Mouse (Mus musculus) kidney, adult 18-20 months (tissue): ENCODE data around the gene Cdh23.

Source experiments
- DNase-seq: peaks from one replicate; pipeline ENCODE4 v3.0.0; 2021

Cdh23 gene

DNA sequence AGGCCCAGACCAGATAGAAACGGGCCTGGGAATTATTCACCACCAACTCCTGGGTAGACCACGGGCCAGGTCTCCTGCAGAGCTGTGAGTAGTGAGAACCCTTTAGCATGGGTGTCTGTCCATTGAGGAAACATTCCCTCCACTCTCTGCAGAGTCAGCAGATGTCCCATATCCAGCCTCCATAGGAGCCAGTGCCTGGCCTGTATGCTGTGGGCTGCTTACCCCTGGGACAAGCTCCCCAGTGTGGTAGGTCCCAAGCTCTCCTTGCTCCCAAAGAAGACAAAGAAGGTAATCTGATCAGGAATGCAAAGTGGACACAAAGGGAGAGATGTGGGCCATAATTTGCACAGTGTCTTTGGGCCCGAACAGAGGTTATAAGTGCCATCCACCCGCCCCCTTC is 124.8 kb downstream of the Cdh23 start:
- DNase-seq = no peak

DNA sequence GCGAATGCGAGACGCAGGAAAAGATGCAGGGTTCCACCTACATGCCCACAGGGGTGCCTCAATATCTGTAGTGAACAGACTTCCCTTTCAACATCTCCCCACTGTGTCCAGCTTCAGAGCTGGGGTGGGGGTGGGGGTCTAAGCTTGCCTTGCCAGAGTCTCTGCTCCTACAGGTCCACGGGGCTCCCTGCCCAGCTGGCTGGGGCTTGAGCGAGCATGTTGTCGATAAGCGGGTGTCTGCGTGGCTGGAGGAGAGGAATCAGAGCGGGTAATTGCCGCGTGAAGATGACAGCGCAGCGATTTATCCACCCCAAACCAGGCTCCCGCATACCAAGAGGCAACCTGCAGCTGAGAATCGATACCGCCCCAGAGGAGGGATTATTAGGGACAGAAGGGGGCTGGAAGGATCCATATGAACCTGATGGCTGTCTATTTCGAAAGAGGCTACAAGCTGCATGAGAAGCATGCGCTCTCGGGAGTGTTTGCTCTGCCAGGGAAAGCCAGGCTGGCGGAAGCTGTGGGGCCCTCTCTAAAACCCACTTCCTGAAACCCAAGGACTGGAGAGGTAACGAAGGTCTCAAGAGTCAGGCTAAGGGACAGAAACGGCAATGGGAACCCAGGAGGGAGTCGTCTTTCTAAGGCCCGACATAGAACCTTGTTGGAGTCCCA is 129.8 kb downstream of the Cdh23 start:
- DNase-seq = no peak

- no peak for DNase-seq
These were observed 132.2 kb downstream of the Cdh23 start for GRCm38 (mm10) chr10:60564136-60564535.

- DNase-seq = no peak
These were observed 133.3 kb downstream of the Cdh23 start for GRCm38 (mm10) chr10:60562946-60563345.

DNA sequence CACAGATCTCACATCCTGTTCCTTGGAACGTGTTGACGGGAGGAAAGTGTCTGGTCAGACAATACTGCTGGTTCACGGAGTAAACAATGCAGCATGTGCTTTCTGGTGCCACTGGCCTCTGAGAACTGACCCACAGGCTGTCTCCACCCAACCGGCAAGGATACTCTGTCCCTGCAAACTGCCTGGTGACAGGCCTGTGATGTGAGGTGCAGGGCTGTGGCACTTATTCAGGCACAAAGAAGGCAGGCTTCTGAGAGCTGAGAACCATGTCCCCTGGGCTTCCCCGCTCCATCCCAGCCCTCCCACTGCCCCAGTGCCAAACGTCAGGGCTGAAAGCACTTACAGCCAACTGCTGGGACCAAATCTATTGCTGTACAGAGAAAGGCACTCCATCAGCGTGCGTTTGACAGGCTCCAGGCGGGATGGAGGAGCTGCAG is 137.8 kb downstream of the Cdh23 start:
- DNase-seq = peak; percentile 6

DNA sequence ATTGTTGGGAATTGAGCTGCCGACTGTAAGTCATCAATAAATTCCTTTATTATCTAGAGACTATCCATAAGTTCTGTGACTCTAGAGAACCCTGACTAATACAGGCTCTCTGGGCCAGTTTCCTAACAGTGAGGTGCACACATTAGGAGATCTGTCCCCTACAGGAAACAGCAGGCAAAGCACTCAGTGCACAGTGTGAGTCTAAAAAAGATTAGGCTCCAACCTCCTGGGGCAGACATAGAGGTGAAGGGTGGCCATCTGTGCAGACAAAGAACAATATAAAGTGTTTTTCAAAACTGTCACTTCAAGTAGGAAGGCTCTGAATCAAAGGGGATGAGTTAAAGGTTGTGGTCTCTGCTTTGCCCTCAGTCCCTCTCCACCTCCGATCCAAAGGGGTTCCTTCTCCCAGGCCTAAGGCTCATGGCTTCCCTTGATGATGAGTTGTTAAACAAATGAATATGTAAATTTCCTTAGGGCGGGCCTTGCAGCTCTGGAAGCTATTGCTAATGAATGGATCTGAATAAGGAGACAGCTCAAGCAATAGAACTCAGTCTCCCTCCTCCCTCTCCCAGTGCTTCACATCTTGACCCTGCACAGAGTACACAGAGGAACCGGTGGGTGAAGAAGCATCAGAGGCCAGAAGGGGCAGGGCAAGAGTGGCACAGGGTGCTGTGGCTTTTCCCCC is 143.2 kb downstream of the Cdh23 start:
- DNase-seq = no peak

DNA sequence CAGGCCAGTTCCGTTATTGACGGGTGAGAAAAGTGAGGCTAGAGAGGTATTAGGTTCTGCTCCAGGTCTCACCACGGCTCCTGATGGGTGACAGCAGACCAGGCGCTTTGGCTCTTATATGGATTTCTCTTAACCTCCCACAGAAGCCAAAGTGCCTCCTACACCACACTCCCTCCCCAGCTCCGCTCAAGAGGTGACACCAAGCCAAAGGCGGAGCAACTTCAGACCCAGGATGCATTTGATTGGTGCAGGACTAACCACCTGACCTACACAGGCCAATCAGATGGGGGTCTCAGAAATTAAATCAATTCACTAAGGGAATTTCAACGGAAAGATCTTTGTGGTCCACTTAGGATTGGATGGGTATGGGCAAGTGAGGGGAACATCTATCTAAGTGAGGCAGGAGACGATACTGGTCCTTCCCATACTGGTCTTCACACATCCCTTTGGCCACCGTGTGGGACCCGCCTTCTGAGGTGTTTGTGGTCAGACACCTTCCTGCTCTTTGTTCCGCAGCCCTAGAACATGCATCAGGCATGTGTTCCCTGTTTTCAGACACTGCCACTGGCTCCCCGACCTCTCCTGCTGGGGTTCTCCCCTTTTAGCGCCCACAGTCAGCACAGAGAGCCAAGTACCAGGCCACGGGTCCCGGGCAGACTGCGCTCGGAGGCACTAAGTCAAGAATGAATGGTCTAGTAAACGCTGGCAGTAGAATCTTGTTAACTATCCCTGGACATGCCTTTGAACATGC is 157.0 kb downstream of the Cdh23 start:
- no peak for DNase-seq

DNA sequence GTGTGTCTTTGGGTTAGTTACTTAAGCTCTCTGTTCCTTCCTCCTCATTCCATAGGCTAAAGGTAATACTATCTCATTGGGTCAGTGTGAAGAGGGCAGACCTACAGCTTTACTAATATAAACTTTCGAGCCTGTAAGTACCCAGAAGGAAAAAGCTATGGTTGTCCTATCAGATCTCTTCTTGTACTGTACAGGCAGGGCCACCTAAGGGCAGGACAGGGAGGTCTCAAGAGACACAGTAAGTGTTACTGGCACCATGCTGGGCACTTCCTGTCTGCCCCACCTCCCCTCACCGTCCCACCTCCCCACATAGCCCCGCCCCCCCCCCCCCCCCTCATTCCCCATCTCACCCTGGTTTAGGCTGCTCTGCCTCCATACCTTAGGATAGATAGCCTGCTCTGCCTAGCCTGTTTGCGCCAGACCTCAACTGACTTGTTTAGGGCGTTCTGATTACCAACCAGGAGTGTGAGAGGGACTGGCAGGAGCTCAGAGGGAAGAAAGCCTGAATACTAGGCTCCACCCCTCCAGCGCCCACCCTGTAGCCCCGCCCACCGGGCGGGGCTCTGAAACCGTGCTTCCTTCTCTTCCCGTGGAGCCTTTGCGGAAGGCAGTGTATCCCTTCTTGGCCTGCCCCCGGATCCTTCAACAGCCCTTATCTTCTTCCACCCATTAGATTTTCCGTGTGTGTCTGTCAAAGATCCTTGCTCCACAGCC is 160.0 kb downstream of the Cdh23 start:
- no peak for DNase-seq

GRCm38 (mm10) chr10:60532502-60532901 is 163.8 kb downstream of the Cdh23 start:
- no peak for DNase-seq

DNA sequence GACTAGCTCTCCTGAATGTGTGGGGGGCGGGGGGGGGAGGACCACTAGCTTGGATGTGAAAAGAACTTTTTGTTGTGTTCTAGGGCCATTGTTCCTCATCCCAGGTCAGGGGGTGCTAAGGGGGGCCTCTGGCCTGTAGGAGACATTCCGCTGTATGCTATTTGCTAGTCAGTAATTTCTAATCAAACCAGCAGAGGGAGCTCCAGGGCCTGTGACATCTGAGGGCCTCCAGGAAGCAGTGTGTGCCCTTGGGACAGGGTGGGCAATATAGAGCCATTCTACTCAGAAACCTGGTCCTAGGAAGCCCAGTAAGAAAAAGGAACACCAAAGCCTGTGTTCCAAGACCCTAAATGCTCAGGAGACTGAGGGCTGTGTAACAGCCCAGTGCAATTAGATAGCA is 164.9 kb downstream of the Cdh23 start:
- DNase-seq = peak; percentile 44

GRCm38 (mm10) chr10:60530633-60531032 is 165.7 kb downstream of the Cdh23 start:
- DNase-seq = no peak

GRCm38 (mm10) chr10:60527949-60528348 is 168.3 kb downstream of the Cdh23 start:
- DNase-seq = no peak

GRCm38 (mm10) chr10:60525081-60525480 is 171.2 kb downstream of the Cdh23 start:
- DNase-seq = no peak

DNA sequence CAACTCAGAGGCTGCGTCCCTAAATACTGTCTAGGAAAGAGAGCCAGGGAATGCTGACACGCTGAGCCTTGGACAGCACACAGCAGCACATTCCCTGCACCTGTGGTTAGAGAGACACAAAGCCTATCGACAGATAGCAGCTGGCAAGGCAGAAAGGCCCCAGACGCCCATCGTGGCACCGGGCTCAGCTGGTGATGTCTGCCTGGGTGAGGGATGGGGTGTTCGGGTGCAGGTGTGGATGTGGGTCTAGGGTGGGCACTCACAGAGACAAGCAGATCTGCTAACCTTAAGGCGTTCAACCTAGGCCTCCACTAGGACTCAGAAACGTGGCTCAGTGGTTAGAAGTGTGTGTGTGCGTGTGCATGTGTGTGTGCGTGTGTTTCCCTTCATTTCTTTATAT is 180.0 kb downstream of the Cdh23 start:
- DNase-seq = no peak

- DNase-seq = no peak
These were observed 197.8 kb downstream of the Cdh23 start for GRCm38 (mm10) chr10:60498538-60498937.

DNA sequence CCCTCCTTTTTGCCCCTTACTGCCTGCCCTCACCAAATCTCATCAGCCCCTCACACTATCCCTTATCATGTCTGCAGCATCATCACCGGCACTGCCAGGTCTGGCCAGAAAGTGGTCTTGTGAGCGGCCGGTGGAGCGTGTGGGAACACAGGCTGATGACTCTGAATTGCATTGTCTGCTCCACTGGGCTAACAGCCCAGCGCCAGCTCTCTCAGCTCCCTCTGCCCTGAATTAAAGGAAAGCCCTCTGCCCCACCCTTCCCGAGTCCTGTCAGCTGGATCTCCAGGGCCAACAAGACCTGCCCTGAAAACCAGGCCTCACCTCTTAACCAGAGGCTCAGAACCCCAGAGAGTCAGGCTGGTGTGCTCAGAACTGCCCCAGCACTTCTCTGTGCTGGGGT is 201.2 kb downstream of the Cdh23 start:
- DNase-seq = peak; percentile 3

GRCm38 (mm10) chr10:60491538-60491937 is 204.8 kb downstream of the Cdh23 start:
- no peak for DNase-seq

DNA sequence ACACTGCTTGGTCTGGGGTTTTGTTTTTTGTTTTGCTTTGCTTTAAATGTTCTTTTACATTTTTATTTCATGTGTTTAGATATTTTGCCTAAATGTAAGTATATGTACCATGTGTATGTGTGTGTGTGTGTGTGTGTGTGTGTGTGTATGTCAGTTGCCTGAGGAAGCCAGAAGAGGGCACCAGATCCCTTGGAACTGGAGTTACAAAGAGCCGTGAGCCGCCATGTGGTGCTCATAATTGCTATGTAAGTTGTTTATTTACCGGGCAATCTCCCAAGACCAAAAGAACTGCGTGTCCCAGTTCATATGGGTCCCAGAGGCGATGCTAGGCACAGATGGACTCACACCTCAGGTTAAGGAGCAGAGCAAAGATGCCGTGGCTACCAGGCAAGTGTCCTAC is 214.9 kb downstream of the Cdh23 start:
- DNase-seq = no peak

DNA sequence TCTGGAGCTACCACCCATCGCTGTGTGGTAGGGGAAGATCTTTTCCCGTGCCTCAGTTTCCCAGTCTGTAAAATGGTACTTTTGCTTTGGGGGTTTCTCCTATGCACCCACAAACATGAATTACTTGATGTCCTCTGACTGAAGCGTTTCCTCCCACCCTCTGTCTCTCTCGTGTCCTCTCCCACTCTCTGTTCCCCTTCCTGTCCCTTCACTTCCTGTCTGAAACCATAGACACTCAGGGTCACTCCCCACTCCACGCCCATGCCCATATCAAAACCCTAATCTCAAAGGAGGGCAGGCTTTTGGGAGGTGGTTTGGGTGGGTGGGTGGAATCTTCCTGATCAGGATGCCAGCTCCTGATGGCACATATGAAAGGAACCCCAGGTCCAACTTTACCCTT is 221.7 kb downstream of the Cdh23 start:
- DNase-seq = no peak

- DNase-seq = no peak
These were observed 222.4 kb downstream of the Cdh23 start for GRCm38 (mm10) chr10:60473782-60474322.

GRCm38 (mm10) chr10:60467752-60468151 is 228.5 kb downstream of the Cdh23 start:
- DNase-seq = no peak

DNA sequence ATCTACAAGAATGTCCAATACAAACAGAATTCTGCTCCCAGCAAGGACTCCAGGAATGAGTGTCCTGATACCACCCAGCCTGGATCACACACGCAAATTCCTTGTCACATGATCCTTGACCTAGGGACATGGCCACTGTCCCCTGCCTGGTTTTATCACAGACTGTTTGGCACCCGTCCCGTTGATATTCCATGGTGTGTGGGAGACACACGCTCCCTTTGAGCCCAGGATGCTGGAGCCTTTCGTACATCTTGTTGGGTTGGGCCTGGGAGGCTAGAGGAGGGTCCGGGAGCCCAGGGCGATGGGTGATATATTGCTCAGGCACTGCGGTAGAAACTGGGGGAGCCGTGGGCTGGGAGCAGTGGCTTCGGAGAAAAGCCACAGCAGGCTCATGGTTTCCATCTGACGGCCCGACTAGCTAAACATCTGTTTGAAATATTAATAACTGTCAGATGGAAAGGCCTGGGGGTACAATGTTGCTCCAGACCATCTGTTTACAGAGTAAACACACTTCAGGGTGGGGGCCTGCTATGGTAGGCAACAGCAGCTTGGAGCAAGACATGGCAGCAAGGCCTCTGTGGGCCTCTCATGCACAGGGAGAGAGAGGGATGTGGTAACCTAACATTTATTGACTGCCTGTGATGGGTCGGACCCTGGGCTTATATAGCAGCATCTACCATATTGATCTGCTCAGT is 232.2 kb downstream of the Cdh23 start:
- DNase-seq = no peak
